Mouse (Mus musculus) layer of hippocampus, adult 9-10 months (tissue): ENCODE data around the gene Jund.

Experiments used
- DNase-seq: peaks from one replicate; pipeline ENCODE4 v3.0.0; 2022; ENCODE audit warnings: low spot score

Jund gene

DNA sequence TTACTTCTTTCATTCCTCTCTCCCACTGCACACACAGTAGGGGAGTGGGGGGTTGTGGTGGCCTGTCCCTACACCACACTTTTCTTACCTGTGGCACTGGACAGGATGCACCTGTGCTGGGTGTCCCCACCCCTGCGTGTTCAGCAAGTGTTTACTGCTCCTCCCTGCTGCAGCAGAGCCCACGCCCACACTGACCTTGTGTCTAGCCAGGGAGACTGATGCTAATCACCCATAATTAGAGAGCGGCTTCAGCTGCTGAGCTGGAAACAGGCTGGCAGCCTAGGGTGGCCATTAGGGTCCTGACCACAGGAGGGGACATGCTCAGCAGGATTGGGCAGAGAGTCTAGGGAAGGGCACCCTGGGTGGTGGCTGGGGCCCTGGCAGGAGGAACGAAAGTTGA, 24.0 kb upstream of the Jund start:
- no peak for DNase-seq

GRCm38 (mm10) chr8:70675336-70675735, 23.4 kb upstream of the Jund start:
- DNase-seq: no peak

- no peak for DNase-seq
Measured at GRCm38 (mm10) chr8:70677451-70678080, 21.2 kb upstream of the Jund start.

DNA sequence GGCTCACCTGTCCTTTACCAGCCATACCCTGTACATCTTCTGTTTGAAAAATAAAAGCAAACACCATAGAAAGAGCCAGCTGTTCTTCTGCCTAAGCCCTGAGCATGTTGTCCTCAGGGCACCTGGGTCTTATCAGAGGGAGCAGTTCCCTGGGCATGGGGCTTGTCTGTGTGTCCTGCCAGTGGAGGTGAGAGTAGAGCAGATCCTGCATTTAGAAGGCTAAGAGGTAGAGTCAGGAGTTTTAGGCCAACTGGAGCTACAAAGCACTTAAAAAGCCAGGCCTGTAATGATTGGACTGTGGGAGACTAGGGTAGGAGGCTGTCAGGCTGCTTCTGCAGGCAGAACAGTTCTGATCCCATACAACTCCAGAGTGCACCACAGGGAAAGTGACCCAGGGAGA, 20.1 kb upstream of the Jund start:
- DNase-seq: no peak

- DNase-seq: no peak
Measured at GRCm38 (mm10) chr8:70679404-70679803, 19.3 kb upstream of the Jund start.

DNA sequence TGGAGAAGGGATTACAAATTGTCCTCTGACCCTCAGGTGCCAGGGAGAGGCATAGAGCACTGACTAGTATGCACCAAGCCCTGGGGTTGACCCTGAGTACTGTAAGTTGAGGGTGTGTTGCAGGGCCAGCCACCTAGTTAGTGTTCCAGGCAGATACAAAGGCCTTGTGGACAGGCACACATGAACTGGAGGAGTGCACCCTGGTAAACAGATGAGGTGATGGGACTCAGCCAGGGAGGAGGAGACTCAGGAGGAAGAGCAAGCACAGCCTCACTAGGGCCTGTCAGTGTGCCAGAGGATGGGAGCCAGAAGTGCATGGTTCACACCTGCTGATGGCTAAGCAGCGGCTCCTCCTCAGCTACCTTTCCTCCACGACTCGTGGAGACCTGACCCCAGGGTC, 18.7 kb upstream of the Jund start:
- no peak for DNase-seq

DNA sequence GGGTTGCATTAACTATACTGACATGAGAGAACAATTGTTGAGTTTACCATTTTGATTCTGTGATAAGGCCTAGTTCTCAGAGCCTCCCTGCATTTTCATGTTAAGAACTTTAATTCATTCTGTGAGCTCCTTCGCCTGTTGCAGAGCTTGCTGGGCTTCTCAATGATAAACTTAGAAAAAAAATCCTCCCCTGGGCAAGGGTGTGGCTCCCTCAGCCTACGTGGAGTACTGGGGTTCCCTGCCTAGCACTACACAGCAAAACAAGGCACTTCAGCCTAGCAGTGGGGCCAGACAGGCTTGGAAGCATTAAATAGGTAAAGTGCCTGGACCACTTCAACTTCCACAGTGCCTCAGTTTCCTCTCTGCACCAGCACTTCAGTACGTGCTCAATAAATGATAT, 17.3 kb upstream of the Jund start:
- DNase-seq: no peak

DNA sequence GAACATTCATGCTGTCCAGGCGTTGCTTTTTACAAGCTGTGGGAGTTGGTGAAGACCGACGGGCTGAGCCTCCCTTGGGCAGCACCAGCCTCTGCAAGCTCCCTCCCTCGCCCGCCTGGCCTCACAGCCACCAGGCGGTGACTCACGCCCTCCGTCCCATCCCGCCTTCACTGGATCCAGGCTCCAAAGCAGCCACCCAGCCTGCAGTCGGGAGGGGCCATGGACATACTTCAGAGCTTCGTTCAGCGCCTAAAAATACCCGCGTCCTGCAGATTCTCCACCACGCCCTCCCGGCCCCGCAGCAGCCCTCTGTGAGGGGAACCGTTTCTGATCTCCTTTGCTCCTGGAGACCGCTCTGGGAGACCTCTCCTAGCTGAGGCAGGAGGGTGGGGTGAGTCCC, 16.6 kb upstream of the Jund start:
- no peak for DNase-seq

DNA sequence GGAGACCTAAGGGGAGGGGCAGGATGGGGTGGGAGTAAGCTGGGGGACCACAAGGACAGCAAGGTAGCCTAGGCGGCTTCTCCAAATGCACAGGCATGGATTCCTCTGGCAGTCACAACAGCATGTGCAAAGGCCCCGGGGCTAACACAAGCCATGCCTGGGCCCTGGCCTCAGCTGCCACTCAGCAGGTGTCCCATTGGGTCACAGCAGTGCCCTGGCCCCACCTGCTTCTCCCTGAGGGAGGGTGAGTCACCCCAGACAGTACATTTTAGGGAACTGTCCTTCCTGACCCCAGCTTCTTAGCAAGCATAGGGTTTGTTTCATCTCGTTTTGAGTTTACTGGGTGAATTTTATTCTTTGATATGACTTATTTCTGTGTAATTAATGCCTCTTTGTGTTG, 16.1 kb upstream of the Jund start:
- no peak for DNase-seq

DNA sequence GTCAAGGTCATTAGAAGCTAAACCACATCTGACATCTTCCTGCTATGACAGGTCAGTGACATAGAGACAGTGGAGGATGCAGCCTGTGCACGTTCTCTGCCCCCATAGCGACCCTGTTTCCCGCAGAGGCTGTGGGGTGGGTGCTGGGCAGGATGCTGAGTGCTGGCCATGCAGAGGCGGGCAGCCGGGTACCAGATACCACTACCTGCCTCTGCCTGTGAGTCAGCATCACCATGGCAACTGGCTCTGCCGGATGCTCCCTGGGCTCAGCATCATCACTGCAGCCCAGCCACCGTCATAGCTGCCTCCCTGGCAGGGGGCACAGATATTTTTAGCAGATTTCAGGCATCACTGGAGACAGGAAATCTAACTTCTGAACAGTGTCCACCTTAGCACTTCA, 14.5 kb upstream of the Jund start:
- no peak for DNase-seq

GRCm38 (mm10) chr8:70687576-70687975, 11.2 kb upstream of the Jund start:
- no peak for DNase-seq

DNA sequence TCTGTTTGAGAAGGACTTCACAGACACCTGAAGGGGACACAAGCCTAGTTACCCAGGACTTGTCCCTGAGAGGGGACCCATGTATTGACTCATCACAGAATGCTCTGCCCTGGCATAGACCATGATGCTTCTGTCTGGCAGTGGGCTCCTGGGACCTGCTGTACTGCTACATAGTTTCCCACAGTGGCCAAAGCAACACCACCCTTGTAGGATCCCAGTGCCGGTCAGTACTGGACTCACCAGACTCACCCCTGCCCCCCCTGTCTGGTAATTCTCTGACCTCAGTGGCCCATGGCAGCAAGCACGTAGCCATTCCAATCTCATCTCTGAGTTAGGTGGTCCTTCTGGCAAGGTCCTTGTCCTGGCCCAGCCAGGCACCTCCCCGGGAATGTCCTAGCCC, 10.6 kb upstream of the Jund start:
- DNase-seq: no peak

DNA sequence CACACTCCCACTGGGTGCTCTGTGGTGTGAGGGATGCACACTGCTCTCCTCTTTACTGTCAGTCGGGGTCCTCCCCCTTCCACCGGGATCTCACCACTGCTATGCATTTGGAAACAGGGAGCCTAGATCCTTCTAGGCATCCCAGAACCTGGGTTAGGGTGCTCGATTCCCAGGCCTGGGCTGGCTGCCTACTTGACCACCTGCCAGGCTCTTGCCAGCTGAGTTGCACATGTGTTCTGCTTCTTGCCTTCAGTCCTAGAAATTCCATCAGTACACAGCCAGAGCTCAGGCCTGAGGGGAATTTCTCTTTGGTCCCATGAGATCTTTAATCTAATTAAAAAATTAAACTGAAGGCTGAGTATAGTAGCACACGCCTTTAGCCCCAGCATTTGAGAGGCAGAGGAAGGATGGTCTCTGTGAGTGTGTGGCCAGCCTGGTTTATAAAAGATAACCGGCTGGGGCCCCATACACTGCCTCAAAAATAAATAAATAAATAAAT, 8.8 kb upstream of the Jund start:
- no peak for DNase-seq

DNA sequence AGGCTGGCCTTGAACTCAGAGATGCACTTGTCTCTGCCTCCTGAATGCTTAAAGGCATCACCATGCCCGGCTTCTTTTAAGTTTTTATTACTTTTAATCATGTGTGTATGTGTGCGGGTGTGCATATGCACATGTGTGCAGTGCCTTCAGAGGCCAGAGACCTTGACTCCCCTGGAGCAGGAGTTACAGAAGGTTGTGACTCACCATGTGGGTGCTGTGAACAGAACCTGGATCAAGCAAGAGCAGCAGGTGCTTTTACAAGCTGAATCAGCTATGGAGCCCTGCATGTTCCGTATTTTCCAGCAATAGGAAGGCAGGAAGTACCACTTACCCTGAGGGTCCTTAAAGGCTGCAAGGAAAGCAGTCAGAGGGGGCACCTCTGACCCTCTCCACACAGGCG, 7.5 kb upstream of the Jund start:
- no peak for DNase-seq

GRCm38 (mm10) chr8:70691727-70692231, 7.0 kb upstream of the Jund start:
- DNase-seq: no peak

DNA sequence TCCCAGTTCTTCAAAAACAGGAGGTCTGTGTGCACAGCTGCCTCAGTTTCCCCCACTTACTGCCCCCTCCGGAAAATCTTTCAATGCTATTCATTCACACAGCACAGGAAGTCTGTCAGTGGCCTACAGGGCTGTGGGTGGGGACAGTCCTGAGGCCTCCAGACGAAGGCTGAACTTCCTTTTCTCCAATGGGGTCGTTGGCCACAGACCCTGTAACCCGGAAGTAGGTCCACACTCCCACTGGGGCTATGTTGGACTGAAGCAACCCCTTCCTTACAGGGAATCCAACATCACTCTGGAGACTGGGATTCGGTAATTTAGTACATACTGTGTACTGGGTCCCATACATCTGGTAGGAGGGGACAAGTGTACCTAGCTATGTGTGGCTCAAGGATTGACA, 5.1 kb upstream of the Jund start:
- no peak for DNase-seq

- no peak for DNase-seq
Measured at GRCm38 (mm10) chr8:70695318-70696018, 3.3 kb upstream of the Jund start.

GRCm38 (mm10) chr8:70696019-70696885, 2.5 kb upstream of the Jund start:
- DNase-seq: no peak

DNA sequence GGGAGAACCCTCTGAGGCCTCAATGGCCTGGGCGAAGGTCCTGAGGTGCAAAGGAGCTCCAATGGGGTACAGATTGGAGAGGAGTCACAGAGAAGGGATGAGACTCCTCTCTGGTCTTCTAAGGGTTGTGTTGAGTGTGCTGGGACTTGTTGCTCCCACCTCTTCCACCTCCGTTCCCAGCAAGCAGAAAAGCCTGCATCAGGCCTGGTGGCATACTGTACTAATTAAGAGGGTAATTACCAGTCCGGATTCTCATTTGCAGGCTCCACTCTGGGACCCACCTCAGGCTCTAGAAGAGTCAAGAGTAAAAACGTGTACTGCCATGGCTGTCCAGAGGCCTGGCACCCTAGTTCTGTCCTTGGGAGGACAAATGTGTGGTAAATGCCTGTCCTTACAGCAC, 1.8 kb upstream of the Jund start:
- no peak for DNase-seq

DNA sequence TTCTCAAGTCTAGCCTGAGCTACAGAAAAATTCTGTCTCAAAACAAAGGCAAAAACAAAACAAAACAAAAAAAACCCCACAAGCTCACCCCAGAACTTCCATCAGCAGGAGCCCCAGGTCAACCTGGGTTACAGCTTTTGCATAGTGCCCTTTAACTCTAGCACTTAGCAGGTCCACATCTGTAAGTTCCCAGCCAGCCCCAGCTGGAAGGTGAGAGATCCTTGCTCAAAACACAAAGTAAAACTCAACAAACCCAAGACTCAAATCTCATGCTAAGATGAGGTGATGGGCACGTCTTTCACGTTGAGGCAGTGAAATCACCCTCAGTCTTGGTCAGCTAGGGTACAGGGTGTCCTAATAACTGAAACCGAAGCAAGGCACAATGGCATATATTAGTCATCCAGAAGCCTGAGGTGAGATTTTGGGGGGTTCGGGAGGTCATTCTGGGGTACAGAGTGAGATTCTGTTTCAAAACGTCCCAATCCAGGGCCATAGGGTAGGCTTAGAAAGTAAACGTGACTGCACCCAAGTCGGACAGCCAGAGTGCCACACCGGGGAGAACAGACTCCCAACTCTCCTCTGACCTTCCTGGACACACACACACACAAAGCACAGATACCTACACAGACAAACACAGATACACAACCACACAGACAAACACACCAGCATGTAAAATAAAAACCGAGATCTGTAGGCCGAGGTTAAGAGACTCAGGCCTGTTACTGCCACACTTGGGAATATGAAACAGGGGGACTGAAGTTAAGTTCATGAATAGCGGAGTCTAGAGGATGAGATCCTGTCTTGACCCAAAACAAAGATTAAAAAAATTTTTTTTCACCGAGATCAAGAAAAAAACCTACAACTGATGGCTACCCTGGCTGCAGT, 1.1 kb upstream of the Jund start:
- DNase-seq: no peak

- no peak for DNase-seq
Measured at GRCm38 (mm10) chr8:70699116-70699833, 526 bp downstream of the Jund start.
